Mouse (Mus musculus) neural tube, embryonic 11.5 days (tissue): Measurements from ENCODE around the gene Cers3. TPM values are rescaled to one million over a fixed set of nuclear protein-coding genes. Genes with fewer than 3 reads are reported as not detected.

Experiments
- polyA plus RNA-seq: library from polyadenylated mRNA; unstranded; fragments of >200 nt; fragmentation: Nextera tagmentation; extraction: Ambion mirVana; gene quantifications from 2 replicates; pipeline ENCODE4 v1.2.1, GENCODE M21; 2014

Gene Cers3
- polyA plus RNA-seq, 1 experiment from 2014 or later: 0.94 TPM

Other genes starting within 250 kb of the Cers3 start
- gene Asb7, start 53.9 kb upstream of the Cers3 start, polyA plus RNA-seq: 18.7 and 20.7 TPM in 2 replicates
- gene Lins1, start 53.6 kb upstream of the Cers3 start, polyA plus RNA-seq: 27.5 and 29.1 TPM in 2 replicates
- gene Adamts17, start 96.2 kb downstream of the Cers3 start, polyA plus RNA-seq: 1.8 TPM in 2 replicates